Mouse (Mus musculus): Measurements from ENCODE around the gene H2-Q7. TPM values are rescaled to one million over a fixed set of nuclear protein-coding genes. Genes with fewer than 3 reads are reported as not detected.

H2-Q7 gene
- polyA plus RNA-seq, 1 experiment from 2014 or later, result 12.1 TPM

DNA sequence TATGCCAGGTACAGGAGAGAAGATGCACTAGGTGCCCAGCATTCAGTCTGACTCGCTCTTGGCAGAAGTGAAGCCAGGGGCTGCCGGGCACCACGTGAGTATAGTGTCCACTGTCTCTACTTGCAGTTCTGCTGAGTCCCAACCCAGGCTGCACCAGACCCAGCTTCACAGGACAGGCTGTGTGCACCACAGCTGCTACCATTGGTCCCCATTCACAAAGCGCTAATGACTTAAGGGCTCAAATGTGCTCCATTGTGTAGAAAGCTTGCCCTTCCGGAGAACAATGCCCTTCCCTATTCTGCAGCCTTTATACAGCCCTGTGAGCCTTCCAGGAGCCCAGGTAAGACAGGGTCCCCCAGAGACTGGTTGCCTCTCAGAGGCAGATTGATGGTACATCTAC, 51.4 kb downstream of the H2-Q7 start:
- Histone ChIP-seq H3K36me3 (no peaks in the 10 kb centered on the region), H3K4me1 (replicated peaks) (peaks cover 5% of the 10 kb centered on the region), H3K9me3 (no peaks in the 10 kb centered on the region), H3K27ac (0 out of 2 replicates have a peak overlapping the region, but pooled peaks have one; percentile 16), H3K27me3 (ENCODE audit: insufficient read depth, poor library complexity, severe bottlenecking) (no peaks in the 10 kb centered on the region; the same call in 1 of the 2 replicates), H3K4me3 (no peak overlapping the region)
- 60% methylated on average over 5 of the region's 5 CpGs for WGBS
- DNase-seq (ENCODE audit: low spot score), result no peak

Other genes with a start within 250 kb of the H2-Q7 start
- 0.17 and 0.19 TPM in 2 replicates for gene Ltb, start 244.7 kb upstream of the H2-Q7 start, polyA plus RNA-seq (2016; fragmentation: Nextera tagmentation; extraction: Ambion mirVana)
- not detected in 2 replicates for gene Tnf, start 237.1 kb upstream of the H2-Q7 start, polyA plus RNA-seq (2016; fragmentation: Nextera tagmentation; extraction: Ambion mirVana)
- not detected in 2 replicates for gene Lta, start 233.8 kb upstream of the H2-Q7 start, polyA plus RNA-seq (2016; fragmentation: Nextera tagmentation; extraction: Ambion mirVana)
- 0.42 and 0.46 TPM in 2 replicates for gene Gm16181, start 218.3 kb upstream of the H2-Q7 start, polyA plus RNA-seq (2016; fragmentation: Nextera tagmentation; extraction: Ambion mirVana)
- 7.6 and 12.9 TPM in 2 replicates for gene Atp6v1g2, start 205.5 kb upstream of the H2-Q7 start, polyA plus RNA-seq (2016; fragmentation: Nextera tagmentation; extraction: Ambion mirVana)
- 10.2 and 11.6 TPM in 2 replicates for gene Nfkbil1, start 203.4 kb upstream of the H2-Q7 start, polyA plus RNA-seq (2016; fragmentation: Nextera tagmentation; extraction: Ambion mirVana)
- 661 and 692 TPM in 2 replicates for gene Ddx39b, start 197.4 kb upstream of the H2-Q7 start, polyA plus RNA-seq (2016; fragmentation: Nextera tagmentation; extraction: Ambion mirVana)
- gene H2-D1, start 176.4 kb upstream of the H2-Q7 start, polyA plus RNA-seq (2016; fragmentation: Nextera tagmentation; extraction: Ambion mirVana), result 54.3 and 60.1 TPM in 2 replicates
- gene H2-Q1, start 118.8 kb upstream of the H2-Q7 start, polyA plus RNA-seq (2016; fragmentation: Nextera tagmentation; extraction: Ambion mirVana), result not detected in 2 replicates
- gene H2-Q2, start 96.9 kb upstream of the H2-Q7 start, polyA plus RNA-seq (2016; fragmentation: Nextera tagmentation; extraction: Ambion mirVana), result 0.73 and 0.76 TPM in 2 replicates
- 2.2 and 2.9 TPM in 2 replicates for gene H2-Q4, start 59.5 kb upstream of the H2-Q7 start, polyA plus RNA-seq (2016; fragmentation: Nextera tagmentation; extraction: Ambion mirVana)
- gene H2-Q6, start 14.3 kb upstream of the H2-Q7 start, polyA plus RNA-seq (2016; fragmentation: Nextera tagmentation; extraction: Ambion mirVana), result 0.90 and 1.4 TPM in 2 replicates
- gene H2-Q10, start 30.9 kb downstream of the H2-Q7 start, polyA plus RNA-seq (2016; fragmentation: Nextera tagmentation; extraction: Ambion mirVana), result 0.17 and 0.21 TPM in 2 replicates
- not detected in 2 replicates for gene Pou5f1, start 66.9 kb downstream of the H2-Q7 start, polyA plus RNA-seq (2016; fragmentation: Nextera tagmentation; extraction: Ambion mirVana)
- 54.5 and 57.0 TPM in 2 replicates for gene Tcf19, start 77.7 kb downstream of the H2-Q7 start, polyA plus RNA-seq (2016; fragmentation: Nextera tagmentation; extraction: Ambion mirVana)
- gene Cchcr1, start 77.9 kb downstream of the H2-Q7 start, polyA plus RNA-seq (2016; fragmentation: Nextera tagmentation; extraction: Ambion mirVana), result 19.6 and 25.4 TPM in 2 replicates
- 1.7 and 2.5 TPM in 2 replicates for gene Psors1c2, start 94.0 kb downstream of the H2-Q7 start, polyA plus RNA-seq (2016; fragmentation: Nextera tagmentation; extraction: Ambion mirVana)
- gene Cdsn, start 113.0 kb downstream of the H2-Q7 start, polyA plus RNA-seq (2016; fragmentation: Nextera tagmentation; extraction: Ambion mirVana), result 0.10 TPM in 1 of 2 replicates, not detected in the other
- gene 2300002M23Rik, start 128.3 kb downstream of the H2-Q7 start, polyA plus RNA-seq (2016; fragmentation: Nextera tagmentation; extraction: Ambion mirVana), result not detected in 2 replicates
- gene Sfta2, start 162.4 kb downstream of the H2-Q7 start, polyA plus RNA-seq (2016; fragmentation: Nextera tagmentation; extraction: Ambion mirVana), result not detected in 2 replicates
- gene Gm9573, start 187.5 kb downstream of the H2-Q7 start, polyA plus RNA-seq (2016; fragmentation: Nextera tagmentation; extraction: Ambion mirVana), result not detected in 2 replicates
- 0.08 and 0.10 TPM in 2 replicates for gene Mucl3, start 204.5 kb downstream of the H2-Q7 start, polyA plus RNA-seq (2016; fragmentation: Nextera tagmentation; extraction: Ambion mirVana)
- gene Vars2, start 228.4 kb downstream of the H2-Q7 start, polyA plus RNA-seq (2016; fragmentation: Nextera tagmentation; extraction: Ambion mirVana), result 16.7 and 17.4 TPM in 2 replicates
- gene Gtf2h4, start 234.6 kb downstream of the H2-Q7 start, polyA plus RNA-seq (2016; fragmentation: Nextera tagmentation; extraction: Ambion mirVana), result 45.7 and 56.5 TPM in 2 replicates

Data from hindbrain, embryonic 10.5 days (tissue).